Mouse (Mus musculus) lung, embryonic 16.5 days (tissue): ENCODE data around the gene Ncf1. TPM values are rescaled to one million over a fixed set of nuclear protein-coding genes. Genes with fewer than 3 reads are reported as not detected.

Experiments
- ATAC-seq: fragments of 200-750 bp; cut with Nextera tagmentation; 2 replicates; pipeline ENCODE4 v1.8.0; 2017; ENCODE audit warnings: low read depth, mild to moderate bottlenecking, moderate library complexity
- H3K27ac ChIP-seq: fragments of 300-500 bp; sonication (generic); 2 replicates; pipeline ENCODE4 v1.5.1; 2014; ENCODE audit warnings: mild to moderate bottlenecking, control low read depth, low read length
- H3K27me3 ChIP-seq: fragments of 300-500 bp; sonication (generic); 2 replicates; pipeline ENCODE4 v1.6.1; 2014; ENCODE audit warnings: low read depth, low read length, mixed read lengths; ENCODE audit not compliant: control insufficient read depth, insufficient read depth
- H3K36me3 ChIP-seq: fragments of 300-500 bp; sonication (generic); 2 replicates; pipeline ENCODE4 v1.6.1; 2014; ENCODE audit warnings: low read length; ENCODE audit not compliant: control insufficient read depth, insufficient read depth
- H3K4me1 ChIP-seq: fragments of 300-500 bp; sonication (generic); replicated peaks from 2 replicates; pipeline ENCODE4 v1.6.1; 2014; ENCODE audit warnings: low read length, mixed read lengths; ENCODE audit not compliant: control insufficient read depth, insufficient read depth
- H3K4me2 ChIP-seq: fragments of 300-500 bp; sonication (generic); 2 replicates; pipeline ENCODE4 v1.6.1; 2014; ENCODE audit warnings: low read depth, low read length, control low read depth
- H3K4me3 ChIP-seq: fragments of 300-500 bp; sonication (generic); 2 replicates; pipeline ENCODE4 v1.5.1; 2014; ENCODE audit warnings: mild to moderate bottlenecking, low read length, control low read depth
- H3K9ac ChIP-seq: fragments of 300-500 bp; sonication (generic); 2 replicates; pipeline ENCODE4 v1.6.1; 2014; ENCODE audit warnings: low read length, control low read depth
- H3K9me3 ChIP-seq: fragments of 300-500 bp; sonication (generic); 2 replicates; pipeline ENCODE4 v1.6.1; 2016; ENCODE audit warnings: low read length; ENCODE audit not compliant: control insufficient read depth
- WGBS: fragments of 180-500 bp; shearing (Covaris S2); extraction: QIAGEN DNeasy Blood & Tissue Kit; methylation state at CpG from one replicate; pipeline ENCODE4 v1.1.7; 2014; 5-methylcytosine and 5-hydroxymethylcytosine counted together
- polyA plus RNA-seq: library from polyadenylated mRNA; unstranded; fragments of >200 nt; fragmentation: Nextera tagmentation; extraction: Ambion mirVana; gene quantifications from 2 replicates; pipeline ENCODE4 v1.2.1, GENCODE M21; 2015

Gene Ncf1
- 9.0 and 10.4 TPM in 2 replicates for polyA plus RNA-seq

DNA sequence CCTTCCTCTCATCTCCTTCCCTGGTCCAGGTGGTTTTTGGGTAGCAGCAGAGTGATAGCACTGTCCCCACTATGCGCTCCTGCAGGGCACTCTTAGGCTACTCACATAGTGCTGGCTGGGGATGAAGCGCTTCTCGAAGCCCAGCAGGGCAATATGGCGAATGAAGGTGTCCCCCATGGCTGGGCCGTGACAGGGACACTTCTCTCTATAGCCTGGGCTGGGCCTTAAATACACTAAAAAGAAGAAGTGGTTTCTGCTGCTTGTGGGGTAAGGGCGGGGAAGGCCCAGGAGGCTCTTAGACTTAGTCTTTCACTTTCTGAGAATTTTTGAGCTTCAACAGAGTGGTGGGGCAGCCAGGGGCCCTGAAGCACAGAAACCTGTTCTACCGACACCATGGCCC, at the start of gene Ncf1:
Gene Ncf1 (minus strand): TSS at position 235 of the 400 bp plus-strand sequence.
- Histone ChIP-seq H3K36me3 (no peaks in the 10 kb centered on the region), H3K4me3 (no peak within 1 kb of the TSS), H3K27ac (peak within 1 kb of the TSS; percentile 71), H3K4me1 (peaks cover 52% of the 10 kb centered on the region), H3K27me3 (no peaks in the 10 kb centered on the region), H3K9me3 (no peaks in the 10 kb centered on the region), H3K4me2 (no peak within 1 kb of the TSS), H3K9ac (no peak within 1 kb of the TSS)
- 79% methylated on average over 7 of the region's 7 CpGs for WGBS
- peak; percentile 18; the same call in 1 of the 2 replicates for ATAC-seq

DNA sequence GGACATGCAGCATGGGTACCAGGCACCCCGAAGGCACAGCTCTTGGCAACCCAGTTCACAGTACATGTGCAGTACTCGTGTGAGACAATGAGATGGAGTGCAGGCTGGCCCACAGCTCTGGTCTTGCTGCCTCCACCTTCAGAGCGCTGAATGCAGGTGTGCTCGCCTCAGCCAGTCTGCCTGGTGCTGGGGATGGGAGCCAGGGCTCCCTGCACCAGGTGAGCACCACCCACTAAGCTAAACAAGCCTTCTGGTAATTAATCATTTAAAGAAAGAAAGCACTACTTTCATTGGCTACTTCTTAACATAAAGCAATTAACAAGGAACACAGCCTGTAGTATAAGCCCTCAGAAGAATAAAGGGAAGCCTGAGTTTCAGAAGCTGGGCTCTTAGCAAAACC, 47.7 kb upstream of the Ncf1 start:
- Histone ChIP-seq H3K4me3 (no peak overlapping the region), H3K9ac (no peak overlapping the region), H3K27ac (no peak overlapping the region), H3K27me3 (no peaks in the 10 kb centered on the region), H3K9me3 (no peaks in the 10 kb centered on the region), H3K4me1 (no peaks in the 10 kb centered on the region), H3K36me3 (peaks cover 68% of the 10 kb centered on the region), H3K4me2 (no peak overlapping the region)
- ATAC-seq, result no peak
- WGBS, result 92% methylated on average over 4 of the region's 4 CpGs

DNA sequence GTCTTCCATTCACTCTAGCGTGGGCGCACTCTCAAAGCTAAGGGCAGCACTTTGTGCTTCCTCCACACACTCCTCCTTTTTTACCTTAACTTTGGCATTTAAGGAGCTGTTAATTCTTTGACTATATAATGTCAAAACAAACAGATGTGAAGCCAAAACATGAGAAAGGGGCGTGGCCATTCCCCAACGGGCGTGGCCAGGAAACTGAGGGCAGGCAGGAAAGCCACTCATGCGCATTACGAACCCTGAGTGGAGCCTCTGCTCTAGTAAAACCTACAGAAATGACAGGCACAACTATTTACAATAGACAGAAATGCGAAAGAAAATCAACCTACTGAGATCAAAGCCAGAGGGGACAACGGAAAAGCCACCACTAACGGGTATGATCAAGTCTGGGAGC, 46.1 kb upstream of the Ncf1 start:
- no peak overlapping the region for H3K4me2 ChIP-seq
- WGBS, result 84% methylated on average over 10 of the region's 10 CpGs
- no peaks in the 10 kb centered on the region for H3K9me3 ChIP-seq
- peaks cover 74% of the 10 kb centered on the region for H3K36me3 ChIP-seq
- H3K27me3 ChIP-seq, result no peaks in the 10 kb centered on the region
- H3K4me3 ChIP-seq, result no peak overlapping the region
- ATAC-seq, result no peak
- no peaks in the 10 kb centered on the region for H3K4me1 ChIP-seq
- H3K9ac ChIP-seq, result no peak overlapping the region
- no peak overlapping the region for H3K27ac ChIP-seq

DNA sequence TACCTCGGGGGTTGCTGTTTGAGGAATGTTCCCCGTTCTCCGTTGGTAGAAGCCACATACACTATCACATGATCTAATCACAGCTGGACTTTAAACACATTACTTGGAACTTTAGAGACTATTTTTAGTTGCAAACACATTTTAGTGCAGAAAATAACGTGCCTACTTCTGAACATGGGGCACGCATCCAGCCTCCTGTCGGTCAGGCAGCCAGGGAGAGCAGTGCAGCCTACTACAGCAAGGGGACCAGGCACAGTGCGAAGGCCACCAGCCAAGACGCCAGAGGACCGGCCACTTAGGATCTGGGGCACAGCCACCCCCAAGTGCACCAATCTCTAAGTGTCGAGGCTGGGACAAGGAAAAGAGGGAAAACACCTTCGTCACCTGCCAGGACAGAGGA, 45.6 kb upstream of the Ncf1 start:
- Histone ChIP-seq H3K4me1 (no peaks in the 10 kb centered on the region), H3K4me3 (no peak overlapping the region), H3K9ac (no peak overlapping the region), H3K9me3 (no peaks in the 10 kb centered on the region), H3K27me3 (no peaks in the 10 kb centered on the region), H3K36me3 (peaks cover 70% of the 10 kb centered on the region), H3K27ac (no peak overlapping the region), H3K4me2 (no peak overlapping the region)
- 75% methylated on average over 11 of the region's 11 CpGs for WGBS
- ATAC-seq, result no peak

DNA sequence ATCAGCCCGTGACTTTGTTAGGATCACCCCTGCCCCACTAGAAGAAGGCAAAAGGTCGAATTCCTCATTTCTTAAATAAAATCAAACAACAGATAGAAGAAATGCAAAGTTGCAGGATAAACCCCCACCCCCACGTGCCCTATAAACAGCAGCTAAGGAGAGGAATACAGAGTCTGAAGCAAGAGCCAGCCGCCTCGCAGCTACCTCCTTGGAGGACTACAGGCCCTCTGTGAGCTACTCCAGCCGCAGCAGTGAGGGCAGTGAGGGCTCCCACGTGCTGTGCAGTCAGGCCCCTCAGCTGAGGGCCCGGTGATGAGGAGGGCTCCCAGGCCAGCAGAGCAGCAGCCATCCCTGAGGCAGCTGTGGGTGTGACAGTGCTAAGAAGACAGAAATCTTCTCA, 44.3 kb upstream of the Ncf1 start:
- Histone ChIP-seq H3K9me3 (no peaks in the 10 kb centered on the region), H3K4me3 (no peak overlapping the region), H3K9ac (no peak overlapping the region), H3K4me2 (no peak overlapping the region), H3K4me1 (no peaks in the 10 kb centered on the region), H3K27ac (no peak overlapping the region), H3K27me3 (no peaks in the 10 kb centered on the region), H3K36me3 (peaks cover 67% of the 10 kb centered on the region)
- no peak for ATAC-seq
- WGBS, result 72% methylated on average over 8 of the region's 8 CpGs

DNA sequence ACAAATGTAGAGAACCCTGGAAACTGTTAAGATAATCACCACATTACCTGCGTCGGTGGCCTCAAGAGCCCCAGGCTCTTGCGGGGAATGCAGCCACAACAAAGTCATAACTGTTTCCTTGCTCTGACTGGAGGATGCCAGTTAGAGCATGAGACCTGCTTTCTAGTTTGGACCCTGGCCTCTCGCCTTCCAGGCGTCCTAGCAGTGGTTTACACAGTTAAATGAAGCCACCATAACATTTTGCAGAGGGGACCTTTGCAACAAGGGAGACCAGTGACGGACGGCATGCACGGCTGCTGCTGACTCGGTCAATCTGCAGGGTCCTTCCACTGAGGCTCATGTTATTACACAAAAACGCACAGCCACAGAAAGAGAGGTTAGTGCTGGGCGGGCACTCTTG, 43.3 kb upstream of the Ncf1 start:
- 80% methylated on average over 11 of the region's 11 CpGs for WGBS
- H3K27ac ChIP-seq, result no peak overlapping the region
- no peak for ATAC-seq
- peaks cover 67% of the 10 kb centered on the region for H3K36me3 ChIP-seq
- H3K4me2 ChIP-seq, result no peak overlapping the region
- H3K27me3 ChIP-seq, result no peaks in the 10 kb centered on the region
- no peak overlapping the region for H3K9ac ChIP-seq
- no peak overlapping the region for H3K4me3 ChIP-seq
- no peaks in the 10 kb centered on the region for H3K9me3 ChIP-seq
- no peaks in the 10 kb centered on the region for H3K4me1 ChIP-seq

DNA sequence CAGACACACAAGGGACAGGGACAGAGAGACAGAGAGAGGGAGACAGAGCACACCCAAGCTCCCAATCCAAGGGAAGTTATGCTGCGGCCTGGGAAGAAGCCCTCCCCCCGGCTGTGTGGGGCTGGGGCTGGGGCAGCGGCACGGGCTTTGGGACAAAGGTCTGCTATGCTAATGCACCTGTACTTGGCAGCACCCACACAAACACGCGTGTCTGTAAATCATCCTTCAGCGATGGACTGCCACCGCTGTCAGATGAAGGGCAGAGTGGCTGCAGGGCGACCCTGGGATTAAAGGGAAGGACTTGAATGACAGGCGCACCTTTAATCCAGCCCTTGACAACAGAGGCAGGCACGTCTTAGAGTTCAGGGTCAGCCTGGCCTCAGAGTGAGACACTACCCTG, 42.0 kb upstream of the Ncf1 start:
- Histone ChIP-seq H3K9ac (no peak overlapping the region), H3K27ac (no peak overlapping the region), H3K4me1 (no peaks in the 10 kb centered on the region), H3K36me3 (peaks cover 68% of the 10 kb centered on the region), H3K4me3 (no peak overlapping the region), H3K9me3 (no peaks in the 10 kb centered on the region), H3K4me2 (no peak overlapping the region), H3K27me3 (no peaks in the 10 kb centered on the region)
- ATAC-seq, result no peak
- WGBS, result 86% methylated on average over 11 of the region's 11 CpGs

DNA sequence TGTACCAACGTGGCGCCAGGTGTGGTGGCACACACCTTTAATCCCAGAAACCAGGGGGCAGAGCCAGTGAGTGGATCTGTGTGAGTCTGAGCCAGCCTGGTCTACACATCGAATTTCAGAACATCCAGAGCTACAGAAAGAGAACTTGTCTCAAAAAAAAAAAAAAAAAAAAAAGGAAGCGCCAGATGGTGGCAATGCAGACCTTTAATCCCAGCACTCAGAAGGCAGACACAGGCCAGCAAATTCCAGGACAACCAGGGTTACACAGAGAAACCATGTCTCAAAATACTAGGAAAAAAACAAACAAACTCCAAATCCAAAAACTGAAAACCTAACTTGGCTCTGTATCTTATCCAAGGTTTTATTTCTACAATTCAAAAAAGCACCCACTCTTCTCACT, 41.1 kb upstream of the Ncf1 start:
- Histone ChIP-seq H3K9ac (no peak overlapping the region), H3K36me3 (peaks cover 69% of the 10 kb centered on the region), H3K27ac (no peak overlapping the region), H3K4me3 (no peak overlapping the region), H3K4me2 (no peak overlapping the region), H3K9me3 (no peaks in the 10 kb centered on the region), H3K27me3 (no peaks in the 10 kb centered on the region), H3K4me1 (no peaks in the 10 kb centered on the region)
- 81% methylated on average over 4 of the region's 4 CpGs for WGBS
- no peak for ATAC-seq

DNA sequence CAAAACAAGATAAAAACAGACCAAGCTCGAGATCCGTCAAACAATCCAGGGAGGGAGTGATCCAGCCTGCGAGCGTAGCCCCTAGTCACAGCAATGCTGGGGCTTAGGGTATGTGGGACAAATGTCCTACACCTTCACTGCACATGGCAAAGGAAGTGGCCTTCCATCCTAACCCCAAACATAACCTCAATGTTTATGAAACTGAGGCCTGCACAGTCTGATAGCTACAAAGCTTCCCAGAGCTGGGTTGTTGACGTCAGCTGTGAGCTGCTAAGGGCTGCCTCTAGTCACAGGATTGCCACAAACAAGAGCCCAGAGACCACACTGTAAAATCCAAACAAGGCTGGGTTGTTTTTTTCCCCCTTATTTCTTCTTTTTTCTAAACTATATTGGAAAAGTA, 40.3 kb upstream of the Ncf1 start:
- peaks cover 70% of the 10 kb centered on the region for H3K36me3 ChIP-seq
- 65% methylated on average over 5 of the region's 5 CpGs for WGBS
- no peak; the same call in 1 of the 2 replicates for ATAC-seq

DNA sequence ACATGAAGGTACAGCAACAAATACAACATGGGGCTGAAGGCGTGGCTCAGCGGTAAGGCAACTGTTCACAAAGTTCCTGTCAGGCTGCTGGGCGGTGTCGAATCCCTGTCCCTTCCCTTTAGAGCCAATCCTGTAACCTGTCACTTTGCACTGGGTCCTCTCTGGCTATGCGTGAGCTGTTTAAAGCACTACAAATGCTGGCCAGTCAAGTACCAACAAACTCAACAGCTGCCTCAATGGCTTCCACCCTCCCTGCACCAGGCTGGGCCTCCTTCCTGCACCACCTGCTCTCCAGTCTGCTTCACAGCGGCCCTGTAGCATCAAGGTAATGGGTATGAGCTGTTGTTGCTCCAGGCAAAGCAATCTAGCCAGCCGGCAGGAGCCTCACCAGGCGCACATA, 39.3 kb upstream of the Ncf1 start:
- no peaks in the 10 kb centered on the region for H3K27me3 ChIP-seq
- H3K4me2 ChIP-seq, result no peak overlapping the region
- WGBS, result 94% methylated on average over 8 of the region's 8 CpGs
- no peak for ATAC-seq
- H3K27ac ChIP-seq, result no peak overlapping the region
- H3K4me1 ChIP-seq, result no peaks in the 10 kb centered on the region
- no peak overlapping the region for H3K9ac ChIP-seq
- no peak overlapping the region for H3K4me3 ChIP-seq
- peaks cover 71% of the 10 kb centered on the region for H3K36me3 ChIP-seq
- H3K9me3 ChIP-seq, result no peaks in the 10 kb centered on the region

More for the DNA sequence above, 40.3 kb upstream of the Ncf1 start:
- Histone ChIP-seq H3K4me3 (no peak overlapping the region), H3K4me2 (no peak overlapping the region), H3K9ac (no peak overlapping the region), H3K27me3 (no peaks in the 10 kb centered on the region), H3K4me1 (no peaks in the 10 kb centered on the region), H3K27ac (no peak overlapping the region), H3K9me3 (no peaks in the 10 kb centered on the region)
